Mouse (Mus musculus) liver, postnatal 0 days (tissue): ENCODE measurements around the gene Kpna4. TPM values are rescaled to one million over a fixed set of nuclear protein-coding genes. Genes with fewer than 3 reads are reported as not detected.

Experiments used
- ATAC-seq: fragments of 200-750 bp; cut with Nextera tagmentation; 2 replicates; pipeline ENCODE4 v1.8.0; 2017; ENCODE audit warnings: mild to moderate bottlenecking, moderate library complexity
- DNase-seq: peaks from one replicate; pipeline ENCODE4 v3.0.0-alpha.2; 2016
- H3K27ac ChIP-seq: fragments of 300-500 bp; sonication (generic); 2 replicates; pipeline ENCODE4 v1.5.1; 2014; ENCODE audit warnings: antibody characterized with exemption, moderate library complexity, mild to moderate bottlenecking, low read depth
- H3K27me3 ChIP-seq: fragments of 300-500 bp; sonication (generic); 2 replicates; pipeline ENCODE4 v1.6.1; 2014; ENCODE audit warnings: low read length, control low read depth, mixed read lengths; ENCODE audit not compliant: insufficient read depth
- H3K36me3 ChIP-seq: fragments of 300-500 bp; sonication (generic); replicated peaks from 2 replicates; pipeline ENCODE4 v1.6.1; 2014; ENCODE audit warnings: mild to moderate bottlenecking, control low read depth, low read length, moderate library complexity, mixed read lengths; ENCODE audit not compliant: insufficient read depth
- H3K4me1 ChIP-seq: fragments of 300-500 bp; sonication (generic); 2 replicates; pipeline ENCODE4 v1.6.1; 2014; ENCODE audit warnings: antibody characterized with exemption, mild to moderate bottlenecking, control low read depth; ENCODE audit not compliant: insufficient read depth
- H3K4me2 ChIP-seq: fragments of 300-500 bp; sonication (generic); 2 replicates; pipeline ENCODE4 v1.6.1; 2014; ENCODE audit warnings: low read depth, mild to moderate bottlenecking, low read length, moderate library complexity, mixed read lengths
- H3K4me3 ChIP-seq: fragments of 300-500 bp; sonication (generic); 2 replicates; pipeline ENCODE4 v1.5.1; 2014; ENCODE audit warnings: low read depth, low read length
- H3K9ac ChIP-seq: fragments of 300-500 bp; sonication (generic); replicated peaks from 2 replicates; pipeline ENCODE4 v1.6.1; 2014; ENCODE audit warnings: mild to moderate bottlenecking, moderate library complexity
- H3K9me3 ChIP-seq: fragments of 300-500 bp; sonication (generic); 2 replicates; pipeline ENCODE4 v1.6.1; 2016; ENCODE audit warnings: mild to moderate bottlenecking, control low read depth, low read length, mixed read lengths
- CTCF ChIP-seq: sonication (generic); IDR thresholded peaks from 2 replicates; pipeline ENCODE4 v1.5.1; 2016; ENCODE audit warnings: antibody characterized with exemption, low read depth
- EP300 ChIP-seq: IDR thresholded peaks from 2 replicates; pipeline ENCODE4 v1.6.1; 2016; ENCODE audit warnings: antibody characterized with exemption, low read depth, mild to moderate bottlenecking
- WGBS: fragments of 180-500 bp; shearing (Covaris S2); extraction: QIAGEN DNeasy Blood & Tissue Kit; methylation state at CpG from one replicate; pipeline ENCODE4 v1.1.7; 2014; ENCODE audit not compliant: insufficient replicate concordance; 5-methylcytosine and 5-hydroxymethylcytosine counted together
- polyA plus RNA-seq: library from polyadenylated mRNA; unstranded; fragments of >200 nt; fragmentation: Nextera tagmentation; extraction: Ambion mirVana; gene quantifications from 2 replicates; pipeline ENCODE4 v1.2.1, GENCODE M21; 2015

Gene Kpna4
- polyA plus RNA-seq, 1 experiment from 2014 or later = 9.0 TPM

DNA sequence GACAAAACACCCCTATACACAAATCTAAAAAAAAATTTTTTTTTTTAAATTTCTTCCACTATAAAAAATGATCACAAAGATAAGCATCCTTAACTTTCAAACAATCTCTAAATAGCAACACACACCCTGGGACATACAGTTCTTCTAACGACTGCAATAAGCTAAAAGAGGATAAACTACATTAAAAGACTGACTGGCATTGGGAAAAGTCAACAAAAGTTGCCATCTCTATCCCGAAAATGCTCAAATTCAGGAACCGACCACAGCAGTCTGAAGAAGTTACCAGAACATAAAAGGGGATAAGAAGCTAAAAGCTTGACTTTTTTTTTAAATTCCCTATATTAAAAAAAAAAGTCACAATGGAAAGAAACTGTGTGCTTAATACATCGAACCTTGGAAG lies 1.5 kb downstream of the Kpna4 start:
- Histone ChIP-seq H3K9me3 (no peaks in the 10 kb centered on the region), H3K4me3 (peak overlapping the region; percentile 90), H3K4me2 (peak overlapping the region; percentile 83), H3K27ac (peak overlapping the region; percentile 99), H3K4me1 (peaks cover 17% of the 10 kb centered on the region), H3K9ac (peak overlapping the region; percentile 95), H3K36me3 (peaks cover 3% of the 10 kb centered on the region; the same call in 1 of the 2 replicates), H3K27me3 (no peaks in the 10 kb centered on the region)
- no peak for TF ChIP-seq CTCF
- TF ChIP-seq EP300 = no peak
- WGBS = 9% methylated on average over 4 of the region's 4 CpGs
- no peak for ATAC-seq
- no peak for DNase-seq

DNA sequence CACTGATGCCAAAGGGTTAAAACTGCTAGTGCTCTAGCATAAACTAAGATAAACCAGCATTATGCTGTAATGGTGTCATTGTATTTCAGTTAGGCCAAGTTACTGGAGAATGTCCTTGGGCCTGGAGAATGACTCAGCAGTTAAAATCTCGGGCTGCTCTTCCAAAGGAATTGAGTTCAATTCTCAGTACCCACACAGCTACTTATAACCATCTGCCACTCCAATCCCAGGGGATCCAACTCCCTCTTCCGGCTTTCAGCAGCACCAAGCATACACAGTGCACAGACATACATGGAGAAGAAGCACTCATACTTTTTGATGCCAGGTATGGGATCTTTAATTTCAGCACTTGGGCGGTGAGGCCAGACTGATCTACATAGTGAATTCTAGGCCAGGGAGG lies 8.1 kb downstream of the Kpna4 start:
- Histone ChIP-seq H3K36me3 (0 out of 2 replicates have a peak, but pooled peaks cover 3% of the 10 kb centered on the region), H3K4me3 (no peak overlapping the region), H3K9ac (no peak overlapping the region), H3K4me1 (peaks cover 18% of the 10 kb centered on the region), H3K27ac (no peak overlapping the region), H3K4me2 (no peak overlapping the region), H3K27me3 (no peaks in the 10 kb centered on the region), H3K9me3 (no peaks in the 10 kb centered on the region)
- no peak for DNase-seq
- 64% methylated on average over 3 of the region's 3 CpGs for WGBS
- TF ChIP-seq CTCF = no peak
- no peak for TF ChIP-seq EP300
- no peak for ATAC-seq

DNA sequence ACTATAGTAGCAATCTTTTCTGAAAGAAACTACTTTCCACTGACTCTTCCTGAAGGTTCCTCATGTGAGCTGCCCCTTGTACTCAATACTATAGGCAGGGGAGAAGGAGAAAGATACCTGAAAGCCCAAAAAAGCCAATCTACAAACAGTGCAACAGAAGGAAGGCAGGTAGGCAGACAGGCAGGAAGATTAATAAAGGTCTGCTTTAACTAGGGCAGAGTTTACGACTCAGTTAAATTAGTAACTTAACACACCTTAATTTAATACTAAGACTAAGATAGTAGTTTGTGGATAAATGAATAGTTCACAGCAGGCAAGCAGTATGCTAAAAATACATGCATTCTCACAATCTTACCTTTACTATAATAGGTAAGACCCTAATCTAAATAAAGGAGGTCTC lies 12.2 kb downstream of the Kpna4 start:
- ATAC-seq (no peak), DNase-seq (no peak)
- H3K4me3 ChIP-seq = no peak overlapping the region
- WGBS = 82% methylated on average over 1 of the region's 1 CpGs
- no peaks in the 10 kb centered on the region for H3K9me3 ChIP-seq
- H3K36me3 ChIP-seq = no peaks in the 10 kb centered on the region
- H3K4me2 ChIP-seq = 0 out of 2 replicates have a peak overlapping the region, but pooled peaks have one; percentile 2
- TF ChIP-seq EP300 (no peak), CTCF (no peak)
- H3K27me3 ChIP-seq = no peaks in the 10 kb centered on the region
- H3K4me1 ChIP-seq = peaks cover 12% of the 10 kb centered on the region
- no peak overlapping the region for H3K9ac ChIP-seq
- H3K27ac ChIP-seq = no peak overlapping the region

DNA sequence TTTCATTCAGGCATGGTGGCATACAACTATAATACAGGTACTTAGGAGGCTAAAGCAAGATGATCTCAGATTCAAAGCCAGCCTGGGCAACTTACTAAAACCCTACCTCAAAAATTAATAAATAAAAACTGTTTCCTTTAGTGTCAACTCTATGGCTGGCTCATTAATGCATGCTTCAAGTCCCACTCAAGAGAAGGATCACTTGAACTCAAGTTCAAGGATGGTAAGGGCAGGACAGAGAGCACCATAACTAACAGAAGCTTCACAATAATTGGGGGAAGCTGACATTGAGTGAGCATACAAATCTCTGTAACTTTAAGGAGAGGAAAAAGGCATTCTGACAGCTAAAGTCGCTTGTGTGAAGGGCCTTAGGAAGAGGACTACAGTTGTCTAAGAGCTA lies 13.0 kb downstream of the Kpna4 start:
- 75% methylated on average over 1 of the region's 1 CpGs for WGBS

DNA sequence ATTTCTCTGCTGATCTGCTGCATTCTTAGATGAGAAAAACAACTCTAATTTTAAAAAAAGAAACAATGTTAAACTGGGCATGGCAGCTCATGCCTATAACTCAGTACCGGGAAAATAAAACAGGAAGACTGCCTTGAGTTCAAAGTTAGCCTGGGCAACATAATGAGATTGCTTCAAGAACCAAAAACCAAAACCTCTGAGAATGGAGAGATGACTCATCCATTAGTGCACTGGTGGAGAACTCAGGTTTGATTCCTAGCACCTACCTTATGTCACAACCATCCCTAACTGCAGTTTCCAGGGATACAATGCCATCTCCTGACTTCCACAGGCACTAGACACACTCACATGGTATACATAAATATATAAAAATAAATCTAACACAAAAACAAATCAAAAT lies 17.8 kb downstream of the Kpna4 start:
- DNase-seq = no peak
- Histone ChIP-seq H3K36me3 (no peaks in the 10 kb centered on the region), H3K9ac (no peak overlapping the region), H3K4me3 (no peak overlapping the region), H3K4me2 (no peak overlapping the region), H3K27ac (no peak overlapping the region), H3K4me1 (no peaks in the 10 kb centered on the region), H3K9me3 (no peaks in the 10 kb centered on the region), H3K27me3 (no peaks in the 10 kb centered on the region)
- TF ChIP-seq EP300 (no peak), CTCF (no peak)
- no peak for ATAC-seq
- 97% methylated on average over 1 of the region's 1 CpGs for WGBS

More for the DNA sequence above, 13.0 kb downstream of the Kpna4 start:
- H3K4me2 ChIP-seq = no peak overlapping the region
- H3K27me3 ChIP-seq = no peaks in the 10 kb centered on the region
- no peak overlapping the region for H3K27ac ChIP-seq
- ATAC-seq (no peak), DNase-seq (no peak)
- no peak overlapping the region for H3K4me3 ChIP-seq
- no peaks in the 10 kb centered on the region for H3K36me3 ChIP-seq
- H3K9ac ChIP-seq = no peak overlapping the region
- no peaks in the 10 kb centered on the region for H3K9me3 ChIP-seq
- no peak for TF ChIP-seq EP300
- no peak for TF ChIP-seq CTCF
- H3K4me1 ChIP-seq = peaks cover 11% of the 10 kb centered on the region

DNA sequence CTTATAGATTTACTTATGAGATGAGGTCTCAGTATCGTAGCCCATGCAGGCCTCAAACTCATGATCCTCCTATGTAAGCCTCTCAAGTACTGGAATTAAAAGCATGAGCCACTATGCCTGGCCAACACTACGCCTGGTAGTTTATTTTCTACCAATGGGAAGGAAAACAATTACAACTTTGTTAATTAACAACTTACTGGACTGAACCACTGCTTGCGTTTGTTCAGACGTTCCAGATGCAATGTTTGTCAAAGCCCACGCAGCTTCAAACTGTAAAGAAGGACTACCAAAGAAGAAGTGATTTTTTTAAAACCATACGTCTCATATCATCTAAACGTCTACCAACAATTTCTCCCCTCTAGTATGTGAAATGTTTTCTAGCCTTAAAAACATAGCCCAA lies 32.5 kb downstream of the Kpna4 start:
- no peak overlapping the region for H3K4me2 ChIP-seq
- H3K9me3 ChIP-seq = no peaks in the 10 kb centered on the region
- no peak overlapping the region for H3K4me3 ChIP-seq
- peak overlapping the region; percentile 34; the same call in 1 of the 2 replicates for H3K27ac ChIP-seq
- H3K4me1 ChIP-seq = no peaks in the 10 kb centered on the region
- peaks cover 38% of the 10 kb centered on the region for H3K36me3 ChIP-seq
- H3K27me3 ChIP-seq = no peaks in the 10 kb centered on the region
- ATAC-seq (peak; percentile 27; the same call in 1 of the 2 replicates), DNase-seq (no peak)
- H3K9ac ChIP-seq = no peak overlapping the region
- TF ChIP-seq CTCF (no peak), EP300 (no peak)
- WGBS = 77% methylated on average over 7 of the region's 7 CpGs

DNA sequence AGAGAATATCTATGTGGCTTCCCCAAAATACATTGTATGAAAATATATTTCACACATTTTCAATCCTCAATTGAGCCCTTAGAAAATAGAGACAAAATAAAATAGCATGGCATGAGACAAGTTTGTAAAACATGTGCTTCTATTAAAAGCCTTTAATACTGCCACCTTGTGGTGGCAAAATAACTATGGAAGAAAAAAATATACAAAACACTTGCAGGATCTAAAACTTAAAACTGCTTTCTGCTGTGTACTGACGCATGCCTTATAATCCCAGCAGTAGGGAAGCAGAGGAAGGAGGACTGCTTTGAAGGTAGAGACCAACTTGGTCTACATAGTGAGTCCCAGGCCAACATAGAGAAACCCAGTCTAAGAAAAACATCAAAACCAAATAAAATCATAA lies 62.9 kb downstream of the Kpna4 start:
- Histone ChIP-seq H3K27ac (no peak overlapping the region), H3K9me3 (no peaks in the 10 kb centered on the region), H3K9ac (no peak overlapping the region), H3K4me1 (no peaks in the 10 kb centered on the region), H3K27me3 (no peaks in the 10 kb centered on the region), H3K4me3 (no peak overlapping the region), H3K36me3 (no peaks in the 10 kb centered on the region; the same call in 1 of the 2 replicates), H3K4me2 (no peak overlapping the region)
- no peak for DNase-seq
- 40% methylated on average over 1 of the region's 1 CpGs for WGBS
- TF ChIP-seq CTCF (peak; percentile 63), EP300 (no peak)
- no peak for ATAC-seq
